Comparison of ENCODE assay signal across 27 mouse cellular contexts in genomic region chr5:125807861-125808260, GRCm38 (mm10).
"Had no signal": no experiment of that assay in that cellular context is flagged by ENCODE, and none has a peak within 500 bp of the region (broad histone marks: within the 10 kb centered on the region; RNA-seq: fewer than 3 reads in every experiment).

No protein-coding gene starts in this region.

- DNase-seq: gastrocnemius, postnatal 14 days; gastrocnemius, postnatal 36 days; heart, adult 11 months; heart, adult 2 months; heart, postnatal 14 days; heart, postnatal 36 days; kidney, adult 11 months; kidney, adult 2 months; kidney, postnatal 10 days; kidney, postnatal 25 days; kidney, postnatal 4 days; liver; liver, embryonic 13.5 days; liver, postnatal 0 days had no signal

- H3K9me3 ChIP-seq: heart, embryonic 15.5 days; hindbrain, embryonic 13.5 days; hindbrain, embryonic 15.5 days; limb, embryonic 10.5 days; liver, embryonic 15.5 days had no signal

- H3K27ac ChIP-seq: heart, adult 2 months; heart, embryonic 13.5 days; heart, embryonic 15.5 days; hindbrain, embryonic 13.5 days; hindbrain, embryonic 15.5 days; hindbrain, postnatal 0 days; layer of hippocampus, adult 2 months; left cerebral cortex, adult 2 months; limb, embryonic 10.5 days; limb, embryonic 12.5 days; liver, embryonic 13.5 days; liver, embryonic 15.5 days had no signal

- H3K4me2 ChIP-seq: heart, embryonic 11.5 days; heart, embryonic 13.5 days; heart, embryonic 15.5 days; hindbrain, embryonic 13.5 days; hindbrain, embryonic 15.5 days; limb, embryonic 12.5 days; liver, embryonic 11.5 days; liver, embryonic 13.5 days; liver, embryonic 15.5 days had no signal

- H3K4me3 ChIP-seq: heart, adult 2 months; heart, embryonic 13.5 days; heart, embryonic 15.5 days; hindbrain, embryonic 13.5 days; hindbrain, embryonic 15.5 days; layer of hippocampus, adult 2 months; left cerebral cortex, adult 2 months; limb, embryonic 10.5 days; limb, embryonic 12.5 days; liver, embryonic 13.5 days; liver, embryonic 15.5 days had no signal

- H3K27me3 ChIP-seq: heart, embryonic 13.5 days; heart, embryonic 15.5 days; hindbrain, embryonic 13.5 days; hindbrain, embryonic 15.5 days; limb, embryonic 12.5 days; liver, embryonic 13.5 days; liver, embryonic 15.5 days had no signal

- H3K36me3 ChIP-seq: heart, embryonic 13.5 days; heart, embryonic 15.5 days; hindbrain, embryonic 13.5 days; hindbrain, embryonic 15.5 days; limb, embryonic 10.5 days; limb, embryonic 12.5 days; liver, embryonic 13.5 days; liver, embryonic 15.5 days had no signal

- ATAC-seq: hindbrain, postnatal 0 days; intestine, embryonic 16.5 days; liver, postnatal 0 days had no signal

- H3K4me1 ChIP-seq: heart, embryonic 13.5 days; heart, embryonic 15.5 days; hindbrain, embryonic 13.5 days; limb, embryonic 10.5 days; limb, embryonic 12.5 days; liver, embryonic 13.5 days; liver, embryonic 15.5 days had no signal

- H3K9ac ChIP-seq: heart, embryonic 13.5 days; heart, embryonic 15.5 days; hindbrain, embryonic 13.5 days; hindbrain, embryonic 15.5 days; limb, embryonic 12.5 days; liver, embryonic 13.5 days; liver, embryonic 15.5 days; liver, postnatal 0 days had no signal
